In the genomic region with DNA sequence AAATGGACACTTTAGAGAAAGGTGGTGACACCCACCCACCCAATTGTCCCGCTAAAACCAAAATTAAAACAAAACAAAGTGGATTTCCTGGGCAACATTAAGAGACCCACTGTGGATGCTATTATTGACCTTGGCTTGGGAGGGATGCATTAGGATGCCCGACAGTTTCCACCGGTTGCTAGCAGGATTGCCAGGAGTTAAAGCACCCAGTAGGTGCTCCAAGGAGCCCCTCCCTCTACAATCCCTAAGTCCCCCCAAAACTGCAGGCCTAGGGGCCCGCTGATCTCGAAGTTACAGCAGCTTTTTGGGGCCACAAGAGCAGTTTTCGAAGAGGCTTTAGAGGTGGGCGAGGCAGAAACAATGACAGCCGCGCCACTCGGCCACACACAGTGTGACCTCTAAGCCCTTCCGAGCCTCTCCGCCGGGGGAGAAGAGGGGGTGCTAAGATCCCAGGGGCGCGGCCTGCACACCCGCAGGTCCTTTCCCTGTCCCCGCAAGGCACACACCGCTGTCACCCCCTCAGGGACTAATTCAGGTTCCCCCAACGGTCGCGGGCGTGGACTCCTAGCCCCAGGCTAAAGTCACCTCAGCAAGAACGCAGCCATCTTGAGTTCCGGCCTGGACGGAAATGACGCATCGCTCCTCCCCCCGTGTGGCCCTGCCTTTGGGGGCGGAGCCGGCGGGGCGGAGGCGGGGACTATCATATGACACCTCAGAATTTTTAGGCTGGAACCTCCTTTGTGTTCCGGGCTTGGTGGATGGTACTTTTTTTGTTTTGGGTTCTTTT, we compare ENCODE assay signal across 8 mouse cellular contexts. TPM values are rescaled to one million over a fixed set of nuclear protein-coding genes. Genes with fewer than 3 reads are reported as not detected.
A peak's percentile ranks its signal among the peaks of the same experiment; 100 is the strongest.
DNase-seq lines count a peak whose midpoint lies in the region; ATAC-seq lines count a peak whose summit lies in the region.

A gene (minus strand): TSS at position 630 of the 787 bp plus-strand sequence.
A gene (plus strand): TSS at position 738 of the 787 bp plus-strand sequence.

- H3K4me2 ChIP-seq in lung, embryonic 16.5 days (ENCODE audit: low read depth, low read length) = peak within 1 kb of the TSS; percentile 83

- H3K36me3 ChIP-seq in lung, embryonic 16.5 days (ENCODE audit: control insufficient read depth, insufficient read depth, low read length) = peaks cover 2% of the 10 kb centered on the region; the same call in 1 of the 2 replicates

- H3K4me1 ChIP-seq in lung, embryonic 16.5 days (replicated peaks; ENCODE audit: control insufficient read depth, insufficient read depth, low read length) = peaks cover 14% of the 10 kb centered on the region

- peak within 1 kb of the TSS; percentile 77 for H3K27ac ChIP-seq in lung, embryonic 16.5 days (ENCODE audit: low read length)

- ATAC-seq in hematopoietic stem cell, adult 5-6 weeks (replicated peaks in 1 of 2; ENCODE audit: insufficient read depth in 1 of 2, low FRiP score in 2 of 2, low TSS enrichment in 1 of 2, low read depth in 1 of 2, poor library complexity in 2 of 2, severe bottlenecking in 2 of 2) = peak; percentile 98 to 99
- peak; percentile 98 for ATAC-seq in lung, embryonic 16.5 days (ENCODE audit: low read depth)

- no peaks in the 10 kb centered on the region for H3K9me3 ChIP-seq in lung, embryonic 16.5 days (ENCODE audit: control insufficient read depth, low read length)

- peak; percentile 79 for DNase-seq in MEL-GATA-1-ER (ENCODE audit: extremely low read depth, low read depth)
- DNase-seq in cerebellum, adult 8-10 months = peak; percentile 96
- peak; percentile 93 for DNase-seq in forelimb bud, embryonic 11.5 days (ENCODE audit: low read depth, low spot score)
- peak; percentile 85 for DNase-seq in layer of hippocampus, adult 9-10 months (ENCODE audit: low spot score)
- peak; percentile 85 for DNase-seq in ovary, postnatal 10 days (ENCODE audit: low spot score)
- DNase-seq in thymus, postnatal 10 days (ENCODE audit: low spot score in 2 of 2) = peak; percentile 89 to 95

- H3K4me3 ChIP-seq in lung, embryonic 16.5 days (ENCODE audit: low read length) = peak within 1 kb of the TSS; percentile 83

- H3K27me3 ChIP-seq in lung, embryonic 16.5 days (ENCODE audit: control insufficient read depth, insufficient read depth, low read depth, low read length) = no peaks in the 10 kb centered on the region

- H3K9ac ChIP-seq in lung, embryonic 16.5 days (ENCODE audit: low read length) = peak within 1 kb of the TSS; percentile 82

- WGBS in lung, embryonic 16.5 days = under 1% methylated on average over 34 of the region's 34 CpGs

RNA-seq across cellular contexts. Expression of the first gene that starts in this region (rescaled TPM):
- total RNA-seq in hematopoietic stem cell, adult 5-6 weeks (2017) = 52.4 and 87.6 TPM in 2 replicates
- 263 and 285 TPM in 2 replicates for polyA plus RNA-seq in lung, embryonic 16.5 days (2015; fragmentation: Nextera tagmentation; extraction: Ambion mirVana)

RNA-seq across cellular contexts. Expression of the second gene that starts in this region (rescaled TPM):
- total RNA-seq in hematopoietic stem cell, adult 5-6 weeks (2017) = not detected in 2 replicates
- polyA plus RNA-seq in lung, embryonic 16.5 days (2015; fragmentation: Nextera tagmentation; extraction: Ambion mirVana) = 0.78 and 1.3 TPM in 2 replicates

Comparison
In these comparisons a context has a peak if more than half of its experiments do, and no peak if none do; other contexts are left out.
1. Peak in every context shown above with its lines: DNase-seq, ATAC-seq, H3K4me3 ChIP-seq and H3K27ac ChIP-seq.